Mouse (Mus musculus) Patski (cell line): ENCODE measurements at regions not wholly inside any gene's neighbourhood (a gene's known extent, or its start where the extent isn't known, plus 50 kb on each side); places are given as distances from the start of the nearest gene placed in this dataset.

Source experiments
- ATAC-seq: fragments of 100-300 bp; one replicate; pipeline ENCODE4 v1.8.0; 2021
- CTCF ChIA-PET: fragments of 350-600 bp; sonication (Branson Sonifier 250); formaldehyde crosslinking; loops from one replicate; lab custom pipeline; 2022; ENCODE audit warnings: inconsistent platforms; lab: Charles Lee
- POLR2A ChIA-PET: fragments of 350-600 bp; sonication (Branson Sonifier 250); formaldehyde crosslinking; loops from one replicate; lab custom pipeline; 2022; ENCODE audit warnings: antibody characterized with exemption, inconsistent platforms; lab: Charles Lee
- DNase-seq: peaks from one replicate; pipeline ENCODE4 v3.0.0-alpha.2; 2011; ENCODE audit warnings: low read depth, low spot score
- H3K27me3 ChIP-seq: fragments of 371-371 bp; one replicate; pipeline ENCODE4 v1.5.1; 2021
- CTCF ChIP-seq: fragments of 100-300 bp; IDR thresholded peaks from one replicate; pipeline ENCODE4 v1.5.1; 2021
- in situ Hi-C: fragments of 300-500 bp; cut with MboI; formaldehyde crosslinking; loops from 3 replicates; pipeline ENCODE4 v1.11.1; 2018; ENCODE audit warnings: low pct_unique_long_range_greater_than_20kb, mixed read lengths

DNA sequence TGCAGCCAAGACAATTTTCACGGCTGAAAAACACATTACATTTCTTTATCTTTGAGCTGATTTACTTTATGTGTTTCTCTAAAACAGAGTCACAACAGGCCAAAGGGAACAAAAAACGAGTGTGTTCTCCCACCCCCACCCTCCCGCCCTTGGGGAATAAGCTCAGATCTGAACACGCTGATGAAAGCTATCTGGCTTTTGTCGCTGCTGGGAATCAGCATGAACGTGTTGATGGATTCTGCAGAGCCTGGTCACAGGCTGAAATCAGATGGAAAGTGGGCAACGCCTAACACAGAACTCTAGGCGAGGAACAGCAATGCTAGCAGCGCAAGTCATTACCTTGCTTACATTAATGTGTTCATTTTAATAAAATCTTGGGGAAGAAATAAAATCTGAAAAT lies 211.7 kb upstream of the Fn1 start:
- no peaks in the 10 kb centered on the region for H3K27me3 ChIP-seq
- no peak for ATAC-seq
- no peak for TF ChIP-seq CTCF
- in situ Hi-C loops, result no loop called here
- ChIA-PET POLR2A (interaction anchor here (1.4 kb wide), 1 partner anchor 16 kb away, joined by 3 read pairs; no protein-coding TSS in a partner anchor), CTCF (interaction anchor here (1.0 to 2.6 kb wide), 2 partner anchors 16 to 237 kb away, joined by 3 to 11 read pairs; no protein-coding TSS in a partner anchor)
- DNase-seq, result no peak

DNA sequence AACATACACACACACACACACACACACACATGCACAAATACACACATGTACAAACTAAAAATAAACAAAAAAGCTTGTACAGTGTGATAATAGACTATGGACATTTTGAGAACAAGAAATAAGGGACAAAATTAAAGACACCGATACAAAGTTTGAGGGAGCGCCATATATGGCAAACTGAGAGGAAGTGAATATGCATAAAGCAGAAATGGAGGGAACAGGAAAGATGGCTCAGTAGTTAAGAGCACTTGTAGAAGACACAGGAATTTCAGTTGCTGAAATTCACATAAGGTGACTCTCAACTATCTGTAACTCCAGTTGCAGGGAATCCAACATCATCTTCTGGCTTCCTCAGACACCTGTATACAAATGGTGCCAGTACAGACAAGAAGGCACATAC lies 200.2 kb upstream of the Fn1 start:
- no peak for DNase-seq
- POLR2A ChIA-PET, result no interaction called here
- in situ Hi-C loops, result no loop called here
- H3K27me3 ChIP-seq, result no peaks in the 10 kb centered on the region
- no peak for TF ChIP-seq CTCF
- ATAC-seq, result no peak
- CTCF ChIA-PET, result interaction anchor here (1.0 kb wide), 1 partner anchor 8 kb away, joined by 3 read pairs; no protein-coding TSS in a partner anchor

DNA sequence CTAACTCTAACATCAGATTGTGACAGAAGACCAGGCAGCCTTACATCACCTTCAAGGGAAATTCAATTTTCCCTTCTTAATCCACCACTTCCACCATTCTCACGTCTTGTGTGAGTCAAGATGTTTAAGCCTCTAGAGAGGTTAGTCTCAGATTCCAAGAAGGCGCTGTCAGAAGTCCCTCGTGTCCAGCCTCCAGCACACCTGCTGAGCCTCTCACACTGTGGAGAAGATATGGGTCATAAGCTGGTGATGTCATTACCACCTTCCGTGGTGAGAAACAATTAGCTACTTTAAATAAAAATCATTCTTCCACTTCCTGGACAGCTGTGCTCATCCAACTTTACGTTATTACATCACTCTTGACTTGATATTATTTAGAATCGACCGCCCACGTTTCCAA lies 198.3 kb upstream of the Fn1 start:
- CTCF ChIA-PET, result interaction anchor here (1.1 to 1.5 kb wide), 2 partner anchors 9 to 23 kb away, joined by 3 to 4 read pairs; no protein-coding TSS in a partner anchor
- in situ Hi-C loops, result no loop called here
- H3K27me3 ChIP-seq, result no peaks in the 10 kb centered on the region
- POLR2A ChIA-PET, result no interaction called here
- peak; percentile 64 for DNase-seq
- TF ChIP-seq CTCF, result no peak
- ATAC-seq, result peak; percentile 65

DNA sequence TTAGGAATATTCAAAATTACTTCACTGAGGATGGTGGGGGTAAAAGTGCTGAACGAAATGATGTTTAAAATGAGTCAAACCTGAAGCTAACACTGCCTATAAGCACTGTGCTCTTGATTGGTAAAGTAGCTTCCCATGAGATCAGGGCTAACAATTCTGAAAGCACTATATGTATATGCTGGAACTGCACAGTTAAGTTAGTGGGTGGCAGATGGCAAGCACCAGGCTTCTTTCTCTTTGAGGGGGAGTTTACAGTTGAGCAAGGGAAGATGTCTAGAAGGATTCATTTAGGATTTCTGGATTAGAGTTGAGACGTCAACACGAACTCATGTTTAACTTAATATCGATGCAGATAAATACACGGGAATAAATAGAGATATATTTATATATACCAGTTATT lies 195.7 kb upstream of the Fn1 start:
- ChIA-PET POLR2A (interaction anchor here (1.5 kb wide), 1 partner anchor 16 kb away, joined by 3 read pairs; no protein-coding TSS in a partner anchor), CTCF (interaction anchor here (1.7 to 1.9 kb wide), 2 partner anchors 9 to 17 kb away, joined by 4 to 11 read pairs; no protein-coding TSS in a partner anchor)
- DNase-seq (no peak), ATAC-seq (no peak)
- no peaks in the 10 kb centered on the region for H3K27me3 ChIP-seq
- in situ Hi-C loops, result no loop called here
- no peak for TF ChIP-seq CTCF

DNA sequence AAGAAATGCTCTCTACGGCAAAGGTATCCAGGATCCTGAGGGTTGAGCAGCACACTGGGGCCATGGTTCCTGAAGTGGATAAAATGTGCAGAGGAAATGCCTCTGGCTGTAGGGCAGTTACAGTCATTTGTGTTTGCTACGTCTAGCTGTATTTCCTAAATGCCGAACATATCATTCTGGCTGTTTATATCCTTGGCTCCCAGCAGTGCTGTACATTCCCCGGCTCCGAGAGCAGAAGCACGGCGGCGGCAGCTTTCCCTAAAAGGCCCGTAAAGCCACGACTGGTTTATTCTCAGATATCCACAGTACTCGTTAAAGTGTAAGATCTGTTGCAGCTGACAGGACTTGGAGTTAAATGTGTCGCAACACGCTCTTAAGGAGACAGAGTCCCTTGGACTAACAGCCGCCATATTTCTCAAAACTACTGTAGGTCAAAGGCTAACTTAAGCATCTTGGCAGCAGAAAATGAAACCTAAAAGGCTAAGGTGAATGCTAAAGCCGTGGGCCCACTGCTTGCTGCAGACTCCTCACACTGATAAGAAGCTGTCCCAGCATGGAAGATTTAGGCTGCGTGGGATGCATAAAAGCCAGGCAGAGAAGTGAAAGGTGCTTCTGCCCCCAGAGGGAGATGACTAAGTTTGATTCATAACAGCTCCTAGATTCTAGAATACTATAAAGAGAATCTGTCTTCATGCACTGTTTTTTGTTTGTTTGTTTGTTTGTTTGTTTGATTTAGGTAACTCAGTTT lies 192.1 kb upstream of the Fn1 start:
- no peak for ATAC-seq
- no peak for DNase-seq
- CTCF ChIA-PET, result interaction anchor here (0.9 kb wide), 1 partner anchor 9 kb away, joined by 3 read pairs; no protein-coding TSS in a partner anchor
- no peak for TF ChIP-seq CTCF
- H3K27me3 ChIP-seq, result no peaks in the 10 kb centered on the region
- POLR2A ChIA-PET, result no interaction called here
- in situ Hi-C loops, result no loop called here

DNA sequence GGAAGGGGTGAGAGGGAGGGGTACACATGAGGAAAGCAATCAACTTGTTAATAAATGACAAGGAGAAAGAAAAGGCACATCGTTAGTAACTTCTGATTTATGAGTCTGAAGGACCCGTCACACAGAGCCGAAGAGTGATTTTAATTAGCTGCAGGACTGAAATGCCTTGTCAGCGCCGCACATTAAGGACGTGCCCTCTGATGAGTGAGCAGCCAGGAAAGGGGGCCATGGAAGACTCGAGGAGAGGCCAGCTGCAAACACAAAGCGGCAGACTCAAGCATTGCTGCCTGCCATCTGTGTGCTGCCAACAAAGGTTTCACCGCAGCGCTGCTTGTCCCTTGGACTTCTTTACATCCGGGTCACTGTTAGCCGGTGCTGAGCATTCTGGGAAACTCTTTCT lies 184.8 kb upstream of the Fn1 start:
- CTCF ChIA-PET, result interaction anchor here (1.2 kb wide), 1 partner anchor 277 kb away, joined by 3 read pairs; no protein-coding TSS in a partner anchor
- ATAC-seq, result no peak
- no peak for DNase-seq
- TF ChIP-seq CTCF, result no peak
- POLR2A ChIA-PET, result no interaction called here
- H3K27me3 ChIP-seq, result no peaks in the 10 kb centered on the region
- in situ Hi-C loops, result no loop called here

DNA sequence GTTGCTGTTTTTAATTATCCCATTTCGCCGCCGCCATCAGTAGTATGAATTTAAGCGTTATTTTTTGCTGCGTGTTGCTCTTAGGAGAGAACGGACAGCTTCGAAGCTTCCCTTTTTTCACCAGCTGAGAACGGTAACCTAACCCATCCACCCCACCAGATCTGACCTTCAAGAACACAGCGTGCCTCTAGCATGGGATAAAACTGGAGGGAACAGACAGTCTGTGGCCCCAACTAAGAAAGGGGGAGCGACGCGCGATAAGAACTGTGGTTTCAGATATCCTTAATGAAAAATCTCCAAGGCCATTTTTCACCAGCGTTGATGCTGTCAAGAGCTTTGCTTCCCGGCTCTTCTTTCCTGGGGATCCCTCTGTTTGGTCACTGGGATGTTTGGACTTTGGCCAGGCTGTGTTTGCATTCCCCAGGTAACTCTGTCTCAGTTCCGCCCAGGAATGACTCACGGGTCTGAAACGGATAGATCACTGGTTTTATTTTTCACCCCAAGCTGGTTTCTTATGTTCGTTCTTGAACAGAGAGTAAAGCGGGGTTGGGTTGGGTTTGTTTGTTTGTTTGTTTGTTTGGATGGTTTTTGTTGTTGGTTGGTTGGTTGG lies 184.1 kb upstream of the Fn1 start:
- no peak for ATAC-seq
- in situ Hi-C loops, result no loop called here
- TF ChIP-seq CTCF, result no peak
- no peaks in the 10 kb centered on the region for H3K27me3 ChIP-seq
- CTCF ChIA-PET, result interaction anchor here (1.2 kb wide), 1 partner anchor 278 kb away, joined by 3 read pairs; no protein-coding TSS in a partner anchor
- POLR2A ChIA-PET, result interaction anchor here (0.7 kb wide), 1 partner anchor 35 kb away, joined by 3 read pairs; no protein-coding TSS in a partner anchor
- DNase-seq, result no peak

DNA sequence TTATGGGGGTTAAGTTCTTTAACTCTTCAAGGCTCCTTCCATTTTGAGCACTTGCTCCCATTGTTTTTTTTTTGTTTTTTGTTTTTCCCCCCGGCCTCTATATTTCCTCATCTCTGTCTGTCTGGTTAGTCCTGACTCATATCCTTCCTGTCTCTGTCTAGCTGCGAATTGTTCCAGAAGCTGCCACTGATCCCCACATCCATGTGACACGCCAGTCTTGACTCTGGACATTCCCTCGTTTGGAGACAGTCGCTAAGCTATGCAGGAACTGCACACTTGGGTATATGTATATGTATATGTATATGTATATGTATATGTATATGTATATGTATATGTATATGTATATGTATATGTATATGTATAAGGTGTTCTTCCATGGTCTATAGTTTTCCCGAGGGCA lies 177.4 kb upstream of the Fn1 start:
- TF ChIP-seq CTCF, result no peak
- in situ Hi-C loops, result no loop called here
- ChIA-PET POLR2A (no interaction called here), CTCF (no interaction called here)
- H3K27me3 ChIP-seq, result no peaks in the 10 kb centered on the region
- no peak for ATAC-seq
- no peak for DNase-seq

DNA sequence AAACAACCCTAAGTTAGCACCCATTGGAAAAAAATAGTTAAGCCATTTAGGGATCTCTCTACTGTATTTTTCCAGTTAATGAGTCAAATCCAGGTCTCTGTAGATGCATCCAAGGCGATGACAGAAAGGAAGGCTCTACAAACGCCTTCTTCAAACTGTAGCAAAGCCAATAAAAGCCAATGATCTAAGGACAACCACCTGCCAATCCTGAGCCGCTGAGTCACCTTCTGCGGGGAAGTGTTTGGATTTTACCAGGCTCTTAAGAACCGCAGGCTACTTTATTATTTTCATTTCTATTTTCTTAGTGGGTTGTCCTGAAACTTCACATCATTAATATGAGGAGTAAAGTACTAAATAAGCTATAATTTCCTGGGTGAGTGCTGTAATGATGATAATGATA lies 171.4 kb upstream of the Fn1 start:
- ATAC-seq (no peak), DNase-seq (peak; percentile 51)
- CTCF ChIA-PET, result interaction anchor here (1.1 to 1.3 kb wide), 2 partner anchors 26 to 47 kb away, joined by 3 read pairs; no protein-coding TSS in a partner anchor
- no peak for TF ChIP-seq CTCF
- H3K27me3 ChIP-seq, result no peaks in the 10 kb centered on the region
- POLR2A ChIA-PET, result no interaction called here
- in situ Hi-C loops, result no loop called here

DNA sequence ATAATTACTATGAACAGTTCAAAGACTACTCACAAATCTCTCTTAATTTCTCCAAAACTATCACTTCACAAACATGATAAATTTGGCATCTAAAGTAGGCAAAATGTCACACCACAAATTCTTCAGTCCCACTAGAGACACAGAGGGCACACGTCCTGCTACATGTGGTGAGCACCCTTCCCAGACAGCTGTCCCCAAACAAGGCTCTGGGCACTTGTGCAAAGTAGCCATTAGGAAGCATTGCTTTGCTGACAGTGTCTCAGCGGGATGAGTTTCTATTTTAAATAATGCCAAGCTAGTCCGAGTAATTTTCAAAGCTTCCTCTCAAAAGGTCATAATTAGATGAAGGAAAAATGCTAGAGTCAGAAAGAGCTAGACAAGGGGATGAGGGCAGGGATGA lies 169.1 kb upstream of the Fn1 start:
- ChIA-PET CTCF (interaction anchor here (1.1 to 1.8 kb wide), 2 partner anchors 11 to 162 kb away, joined by 3 to 6 read pairs; no protein-coding TSS in a partner anchor), POLR2A (no interaction called here)
- in situ Hi-C loops, result no loop called here
- H3K27me3 ChIP-seq, result no peaks in the 10 kb centered on the region
- no peak for TF ChIP-seq CTCF
- DNase-seq (no peak), ATAC-seq (no peak)

DNA sequence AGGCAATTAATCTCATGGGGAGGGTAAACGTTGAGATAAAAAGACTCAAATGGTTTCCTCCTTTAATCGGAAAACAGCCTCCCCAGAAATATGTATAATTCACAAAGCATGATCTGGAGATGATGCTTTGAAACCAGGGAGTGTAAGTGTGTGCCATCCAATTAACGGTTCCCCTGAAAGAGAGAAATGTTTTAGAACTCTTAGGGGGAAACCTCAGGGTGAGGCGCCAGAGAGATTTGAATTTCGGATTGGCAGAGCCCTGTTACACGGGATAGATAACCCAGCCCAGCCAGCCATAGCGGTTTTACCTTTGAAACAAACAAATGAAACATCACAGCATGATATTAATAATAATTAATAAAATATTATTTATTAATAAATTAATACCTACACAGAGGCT lies 168.1 kb upstream of the Fn1 start:
- TF ChIP-seq CTCF, result no peak
- no peak for ATAC-seq
- ChIA-PET POLR2A (no interaction called here), CTCF (no interaction called here)
- in situ Hi-C loops, result no loop called here
- no peaks in the 10 kb centered on the region for H3K27me3 ChIP-seq
- DNase-seq, result no peak
